Mouse (Mus musculus): ENCODE data around the gene Pcp2. TPM values are rescaled to one million over a fixed set of nuclear protein-coding genes. Genes with fewer than 3 reads are reported as not detected.

Gene Pcp2
- polyA plus RNA-seq, 1 experiment from 2014 or later = 1.5 TPM

DNA sequence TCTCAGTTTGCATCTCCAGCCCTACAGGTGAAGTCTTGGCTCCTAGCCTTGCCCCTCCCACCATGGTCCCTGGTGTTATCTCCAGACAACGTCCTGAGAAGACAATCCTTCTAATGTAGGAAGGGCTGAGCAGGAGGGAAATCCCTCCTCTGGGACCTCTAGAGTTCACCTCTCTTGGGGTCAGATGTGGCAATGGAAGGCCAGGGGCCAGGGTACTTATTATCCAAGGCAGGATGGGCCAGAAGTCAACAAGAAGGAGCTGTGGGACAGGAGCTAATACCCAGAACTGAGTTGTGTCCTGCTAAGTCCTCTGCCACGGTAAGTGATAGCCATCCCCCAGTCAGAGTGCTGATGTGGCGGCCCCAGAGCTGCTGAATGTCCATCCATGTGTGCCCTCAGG lies 30.2 kb upstream of the Pcp2 start, which contains the start of gene Retn:
Gene Retn, plus strand, starts transcription at position 245 of the 400 bp plus-strand sequence.
- Histone ChIP-seq H3K36me3 (replicated peaks; ENCODE audit: control insufficient read depth, insufficient read depth, low read depth, low read length) (no peaks in the 10 kb centered on the region), H3K4me2 (ENCODE audit: low read depth, low read length) (no peak within 1 kb of the TSS), H3K27ac (replicated peaks; ENCODE audit: low read depth, low read length) (no peak within 1 kb of the TSS), H3K4me1 (ENCODE audit: control insufficient read depth, insufficient read depth, low read length) (no peaks in the 10 kb centered on the region; the same call in 1 of the 2 replicates), H3K9me3 (replicated peaks; ENCODE audit: control insufficient read depth, low read length) (no peaks in the 10 kb centered on the region), H3K4me3 (ENCODE audit: low read depth, low read length) (no peak within 1 kb of the TSS), H3K27me3 (ENCODE audit: control insufficient read depth, insufficient read depth, low read length) (no peaks in the 10 kb centered on the region), H3K9ac (replicated peaks; ENCODE audit: low read length) (no peak within 1 kb of the TSS)
- WGBS = 68% methylated on average over 3 of the region's 3 CpGs
- DNase-seq (ENCODE audit: low spot score) (no peak), ATAC-seq (replicated peaks; ENCODE audit: insufficient number of reproducible peaks, low FRiP score, low TSS enrichment, low read depth) (no peak)

DNA sequence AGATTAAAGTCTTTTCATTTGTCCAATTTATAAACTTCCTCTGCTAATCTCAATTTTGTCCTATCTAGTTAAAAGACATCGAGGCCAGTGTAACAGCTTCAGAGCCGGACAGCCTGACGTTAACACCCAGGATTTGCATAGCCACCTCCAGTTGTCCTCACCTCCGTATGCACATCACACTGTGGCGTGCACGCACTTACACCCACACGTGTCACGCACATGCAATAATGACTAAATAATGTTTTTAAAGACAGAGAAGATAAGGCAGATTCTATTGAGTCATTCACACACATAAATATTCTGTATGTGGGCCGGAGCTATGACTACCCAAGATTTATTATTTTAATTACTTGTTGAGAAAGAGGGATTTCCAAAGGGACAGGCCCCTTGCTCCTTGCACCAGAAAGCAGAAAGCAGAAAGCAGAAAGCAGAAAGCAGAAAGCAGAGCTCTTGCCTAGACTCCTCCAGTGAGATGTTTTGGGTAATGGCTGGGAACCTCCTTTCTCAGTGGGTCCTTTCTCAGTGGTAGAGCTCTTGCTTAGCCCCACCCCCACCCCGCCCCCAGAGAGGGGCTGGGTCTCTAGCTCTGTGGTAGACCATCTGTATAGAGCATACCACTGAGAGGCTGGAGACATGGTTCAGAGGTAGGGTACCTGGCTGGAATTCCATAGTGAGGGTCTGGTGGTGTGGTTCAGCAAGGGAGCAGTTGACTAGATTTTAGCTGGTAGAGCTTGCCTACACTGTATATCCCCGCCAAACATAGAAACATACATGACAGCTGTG lies 29.6 kb upstream of the Pcp2 start:
- no peak overlapping the region for H3K27ac ChIP-seq (replicated peaks; ENCODE audit: low read depth, low read length)
- DNase-seq (ENCODE audit: low spot score) = no peak
- H3K9me3 ChIP-seq (replicated peaks; ENCODE audit: control insufficient read depth, low read length) = no peaks in the 10 kb centered on the region
- no peaks in the 10 kb centered on the region for H3K27me3 ChIP-seq (ENCODE audit: control insufficient read depth, insufficient read depth, low read length)
- no peaks in the 10 kb centered on the region for H3K36me3 ChIP-seq (replicated peaks; ENCODE audit: control insufficient read depth, insufficient read depth, low read depth, low read length)
- no peak overlapping the region for H3K9ac ChIP-seq (replicated peaks; ENCODE audit: low read length)
- no peaks in the 10 kb centered on the region; the same call in 1 of the 2 replicates for H3K4me1 ChIP-seq (ENCODE audit: control insufficient read depth, insufficient read depth, low read length)
- H3K4me3 ChIP-seq (ENCODE audit: low read depth, low read length) = no peak overlapping the region
- no peak overlapping the region for H3K4me2 ChIP-seq (ENCODE audit: low read depth, low read length)
- ATAC-seq (replicated peaks; ENCODE audit: insufficient number of reproducible peaks, low FRiP score, low TSS enrichment, low read depth) = no peak
- 77% methylated on average over 11 of the region's 11 CpGs for whole genome bisulfite sequencing

- no peak overlapping the region for H3K4me2 ChIP-seq (ENCODE audit: low read depth, low read length)
- no peak overlapping the region for H3K4me3 ChIP-seq (ENCODE audit: low read depth, low read length)
- H3K36me3 ChIP-seq (replicated peaks; ENCODE audit: control insufficient read depth, insufficient read depth, low read depth, low read length) = no peaks in the 10 kb centered on the region
- 68% methylated on average over 3 of the region's 3 CpGs for WGBS
- no peaks in the 10 kb centered on the region; the same call in 1 of the 2 replicates for H3K4me1 ChIP-seq (ENCODE audit: control insufficient read depth, insufficient read depth, low read length)
- H3K27ac ChIP-seq (replicated peaks; ENCODE audit: low read depth, low read length) = no peak overlapping the region
- no peaks in the 10 kb centered on the region for H3K27me3 ChIP-seq (ENCODE audit: control insufficient read depth, insufficient read depth, low read length)
- no peak overlapping the region for H3K9ac ChIP-seq (replicated peaks; ENCODE audit: low read length)
- H3K9me3 ChIP-seq (replicated peaks; ENCODE audit: control insufficient read depth, low read length) = no peaks in the 10 kb centered on the region
- ATAC-seq (replicated peaks; ENCODE audit: insufficient number of reproducible peaks, low FRiP score, low TSS enrichment, low read depth) (no peak), DNase-seq (ENCODE audit: low spot score) (no peak)
Measured at GRCm38 (mm10) chr8:3652845-3653244, 27.5 kb upstream of the Pcp2 start.

DNA sequence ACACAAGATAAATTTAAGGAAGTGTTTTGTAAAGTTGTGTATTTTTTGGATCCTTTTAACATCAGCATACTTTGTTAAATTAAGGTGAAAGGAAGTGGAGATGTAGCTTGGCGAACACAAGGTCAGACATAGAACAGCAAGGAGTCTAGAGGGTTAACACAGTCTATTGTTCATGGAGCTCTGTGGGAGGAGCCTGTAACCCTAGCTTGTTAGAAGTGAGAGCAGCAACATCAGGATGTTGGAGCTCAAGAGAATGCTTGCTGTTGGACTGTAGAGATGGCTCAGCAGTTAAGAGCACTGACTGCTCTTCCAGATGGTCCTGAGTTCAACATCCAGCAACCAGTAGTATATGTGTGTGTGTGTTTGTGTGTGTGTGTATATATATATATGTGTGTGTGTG lies 23.6 kb upstream of the Pcp2 start:
- WGBS = 39% methylated on average over 1 of the region's 1 CpGs
- no peaks in the 10 kb centered on the region for H3K27me3 ChIP-seq (ENCODE audit: control insufficient read depth, insufficient read depth, low read length)
- DNase-seq (ENCODE audit: low spot score) (peak; percentile 41), ATAC-seq (replicated peaks; ENCODE audit: insufficient number of reproducible peaks, low FRiP score, low TSS enrichment, low read depth) (no peak)
- H3K9me3 ChIP-seq (replicated peaks; ENCODE audit: control insufficient read depth, low read length) = no peaks in the 10 kb centered on the region
- H3K4me1 ChIP-seq (ENCODE audit: control insufficient read depth, insufficient read depth, low read length) = no peaks in the 10 kb centered on the region
- no peak overlapping the region for H3K4me3 ChIP-seq (ENCODE audit: low read depth, low read length)
- no peaks in the 10 kb centered on the region for H3K36me3 ChIP-seq (replicated peaks; ENCODE audit: control insufficient read depth, insufficient read depth, low read depth, low read length)
- H3K9ac ChIP-seq (replicated peaks; ENCODE audit: low read length) = no peak overlapping the region
- H3K4me2 ChIP-seq (ENCODE audit: low read depth, low read length) = no peak overlapping the region
- H3K27ac ChIP-seq (replicated peaks; ENCODE audit: low read depth, low read length) = no peak overlapping the region

GRCm38 (mm10) chr8:3648268-3648667 lies 22.9 kb upstream of the Pcp2 start:
- no peak overlapping the region for H3K27ac ChIP-seq (replicated peaks; ENCODE audit: low read depth, low read length)
- 57% methylated on average over 2 of the region's 2 CpGs for whole genome bisulfite sequencing
- H3K27me3 ChIP-seq (ENCODE audit: control insufficient read depth, insufficient read depth, low read length) = no peaks in the 10 kb centered on the region
- ATAC-seq (replicated peaks; ENCODE audit: insufficient number of reproducible peaks, low FRiP score, low TSS enrichment, low read depth) (no peak), DNase-seq (ENCODE audit: low spot score) (no peak)
- no peak overlapping the region for H3K4me3 ChIP-seq (ENCODE audit: low read depth, low read length)
- H3K9ac ChIP-seq (replicated peaks; ENCODE audit: low read length) = no peak overlapping the region
- H3K4me1 ChIP-seq (ENCODE audit: control insufficient read depth, insufficient read depth, low read length) = no peaks in the 10 kb centered on the region
- no peaks in the 10 kb centered on the region for H3K36me3 ChIP-seq (replicated peaks; ENCODE audit: control insufficient read depth, insufficient read depth, low read depth, low read length)
- no peak overlapping the region for H3K4me2 ChIP-seq (ENCODE audit: low read depth, low read length)
- no peaks in the 10 kb centered on the region for H3K9me3 ChIP-seq (replicated peaks; ENCODE audit: control insufficient read depth, low read length)

DNA sequence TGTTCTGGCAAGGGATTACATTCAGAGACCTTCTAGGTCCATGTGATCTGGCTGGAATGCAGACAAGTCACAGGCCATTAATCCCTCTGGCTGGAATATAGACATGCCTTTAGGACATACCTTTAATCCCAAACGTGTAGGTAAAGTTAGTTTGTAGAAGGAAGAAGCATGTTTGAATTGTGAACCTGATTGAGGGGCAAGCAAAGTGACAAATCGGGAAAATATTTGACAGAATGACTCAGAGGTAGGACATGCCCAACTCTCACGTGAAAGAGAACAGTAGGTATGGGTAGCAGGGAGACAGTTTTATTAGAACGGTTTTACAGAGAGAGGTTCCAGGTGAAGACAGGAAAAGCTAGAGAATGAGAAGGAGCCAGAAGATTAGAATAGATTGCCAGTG lies 22.2 kb upstream of the Pcp2 start:
- H3K36me3 ChIP-seq (replicated peaks; ENCODE audit: control insufficient read depth, insufficient read depth, low read depth, low read length) = no peaks in the 10 kb centered on the region
- no peaks in the 10 kb centered on the region for H3K9me3 ChIP-seq (replicated peaks; ENCODE audit: control insufficient read depth, low read length)
- no peaks in the 10 kb centered on the region for H3K4me1 ChIP-seq (ENCODE audit: control insufficient read depth, insufficient read depth, low read length)
- DNase-seq (ENCODE audit: low spot score) (no peak), ATAC-seq (replicated peaks; ENCODE audit: insufficient number of reproducible peaks, low FRiP score, low TSS enrichment, low read depth) (no peak)
- H3K4me3 ChIP-seq (ENCODE audit: low read depth, low read length) = no peak overlapping the region
- no peaks in the 10 kb centered on the region for H3K27me3 ChIP-seq (ENCODE audit: control insufficient read depth, insufficient read depth, low read length)
- no peak overlapping the region for H3K9ac ChIP-seq (replicated peaks; ENCODE audit: low read length)
- H3K4me2 ChIP-seq (ENCODE audit: low read depth, low read length) = no peak overlapping the region
- WGBS = 78% methylated on average over 4 of the region's 4 CpGs
- no peak overlapping the region for H3K27ac ChIP-seq (replicated peaks; ENCODE audit: low read depth, low read length)

- Histone ChIP-seq H3K27me3 (ENCODE audit: control insufficient read depth, insufficient read depth, low read length) (no peaks in the 10 kb centered on the region), H3K9ac (replicated peaks; ENCODE audit: low read length) (no peak overlapping the region), H3K4me1 (ENCODE audit: control insufficient read depth, insufficient read depth, low read length) (no peaks in the 10 kb centered on the region), H3K27ac (replicated peaks; ENCODE audit: low read depth, low read length) (no peak overlapping the region), H3K4me3 (ENCODE audit: low read depth, low read length) (no peak overlapping the region), H3K36me3 (replicated peaks; ENCODE audit: control insufficient read depth, insufficient read depth, low read depth, low read length) (no peaks in the 10 kb centered on the region), H3K9me3 (replicated peaks; ENCODE audit: control insufficient read depth, low read length) (no peaks in the 10 kb centered on the region), H3K4me2 (ENCODE audit: low read depth, low read length) (no peak overlapping the region)
- DNase-seq (ENCODE audit: low spot score) (no peak), ATAC-seq (replicated peaks; ENCODE audit: insufficient number of reproducible peaks, low FRiP score, low TSS enrichment, low read depth) (no peak)
- WGBS = 77% methylated on average over 6 of the region's 6 CpGs
Measured at GRCm38 (mm10) chr8:3646824-3647531, 21.6 kb upstream of the Pcp2 start.

GRCm38 (mm10) chr8:3645804-3646203 lies 20.5 kb upstream of the Pcp2 start:
- no peaks in the 10 kb centered on the region for H3K9me3 ChIP-seq (replicated peaks; ENCODE audit: control insufficient read depth, low read length)
- DNase-seq (ENCODE audit: low spot score) (peak; percentile 24), ATAC-seq (replicated peaks; ENCODE audit: insufficient number of reproducible peaks, low FRiP score, low TSS enrichment, low read depth) (no peak)
- H3K27me3 ChIP-seq (ENCODE audit: control insufficient read depth, insufficient read depth, low read length) = no peaks in the 10 kb centered on the region
- H3K9ac ChIP-seq (replicated peaks; ENCODE audit: low read length) = no peak overlapping the region
- H3K4me1 ChIP-seq (ENCODE audit: control insufficient read depth, insufficient read depth, low read length) = no peaks in the 10 kb centered on the region
- 20% methylated on average over 5 of the region's 5 CpGs for WGBS
- no peaks in the 10 kb centered on the region for H3K36me3 ChIP-seq (replicated peaks; ENCODE audit: control insufficient read depth, insufficient read depth, low read depth, low read length)
- no peak overlapping the region for H3K4me3 ChIP-seq (ENCODE audit: low read depth, low read length)
- H3K27ac ChIP-seq (replicated peaks; ENCODE audit: low read depth, low read length) = no peak overlapping the region
- no peak overlapping the region for H3K4me2 ChIP-seq (ENCODE audit: low read depth, low read length)

Data from embryonic facial prominence, embryonic 11.5 days (tissue).